Mouse (Mus musculus): ENCODE results near the gene Pou2f1. TPM values are rescaled to one million over a fixed set of nuclear protein-coding genes. Genes with fewer than 3 reads are reported as not detected.
A peak's percentile ranks its signal among the peaks of the same experiment; 100 is the strongest.

Pou2f1 gene
- total and polyA plus RNA-seq, 2 experiments from 2014 or later, result 13.9 to 29.6 TPM

DNA sequence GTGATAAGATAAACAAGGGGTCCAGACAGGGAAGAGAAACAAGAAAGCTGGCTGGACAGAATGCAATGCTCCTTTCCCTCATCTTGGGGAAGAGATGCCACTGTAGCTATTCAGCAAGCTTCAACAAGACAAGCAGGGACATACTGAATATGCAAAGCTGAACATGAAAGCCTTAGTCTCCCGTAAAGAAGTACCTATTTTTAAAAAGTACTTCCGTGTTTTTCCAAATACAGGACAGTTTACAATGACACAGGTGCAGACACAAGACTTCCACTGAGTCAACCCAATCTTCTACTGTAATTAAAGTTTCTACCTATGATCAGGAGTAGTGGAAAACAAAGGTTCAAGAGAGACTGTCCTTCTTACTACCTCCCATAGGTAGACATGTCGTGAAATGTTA lies 72.0 kb downstream of the Pou2f1 start:
- ATAC-seq (no peak), DNase-seq (ENCODE audit: low spot score) (no peak)
- H3K9ac ChIP-seq (replicated peaks; ENCODE audit: low read length), result no peak overlapping the region
- H3K9me3 ChIP-seq (ENCODE audit: low read length), result no peaks in the 10 kb centered on the region
- H3K4me3 ChIP-seq (ENCODE audit: low read length), result no peak overlapping the region
- no peak for TF ChIP-seq CTCF (IDR thresholded peaks at IDR 0.05; ENCODE audit: low read depth)
- no peaks in the 10 kb centered on the region for H3K36me3 ChIP-seq (ENCODE audit: insufficient read depth, low read length)
- WGBS, result 85% methylated on average over 3 of the region's 3 CpGs
- H3K27ac ChIP-seq, result no peak overlapping the region
- no peaks in the 10 kb centered on the region for H3K4me1 ChIP-seq (ENCODE audit: insufficient read depth, low read length)
- no peaks in the 10 kb centered on the region for H3K27me3 ChIP-seq (ENCODE audit: insufficient read depth, low read length)
- H3K4me2 ChIP-seq (ENCODE audit: low read depth, low read length), result no peak overlapping the region

DNA sequence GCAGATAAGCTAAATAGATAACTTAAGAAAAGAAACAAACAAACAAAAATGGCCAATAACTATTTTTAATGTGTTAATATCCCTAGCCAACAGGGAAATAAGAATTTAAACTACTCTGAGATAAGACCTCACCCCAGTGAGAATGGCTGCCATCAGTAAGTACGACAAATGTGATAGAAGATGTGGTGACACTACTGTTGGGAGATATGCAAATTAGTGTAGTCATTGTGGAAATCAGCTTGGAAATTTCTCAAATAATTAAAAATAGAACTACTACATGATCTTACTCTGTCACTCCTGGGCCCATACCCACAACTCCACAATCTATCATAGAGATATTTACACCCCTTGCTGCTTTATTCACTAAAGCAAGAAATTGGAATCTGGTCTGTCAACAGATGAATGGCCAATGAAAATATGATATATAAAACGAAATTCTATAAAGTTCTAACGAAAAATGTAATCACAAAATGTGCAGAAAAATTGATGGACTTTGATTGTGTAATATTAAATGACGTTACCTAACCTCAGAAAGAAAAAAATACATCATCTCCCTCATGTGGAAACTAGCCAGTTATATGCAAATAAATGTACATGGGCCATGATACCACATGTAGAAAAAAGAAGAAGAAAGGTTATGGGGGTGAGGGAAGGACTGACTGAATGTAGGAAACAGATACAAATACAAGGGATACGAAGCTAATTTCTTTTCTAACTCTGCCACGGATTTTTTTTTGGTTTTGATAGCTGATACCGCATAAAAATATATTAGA lies 74.8 kb downstream of the Pou2f1 start:
- Histone ChIP-seq H3K27ac (no peak overlapping the region), H3K9me3 (ENCODE audit: low read length) (no peaks in the 10 kb centered on the region), H3K4me1 (ENCODE audit: insufficient read depth, low read length) (no peaks in the 10 kb centered on the region), H3K36me3 (ENCODE audit: insufficient read depth, low read length) (no peaks in the 10 kb centered on the region), H3K4me2 (ENCODE audit: low read depth, low read length) (no peak overlapping the region), H3K4me3 (ENCODE audit: low read length) (no peak overlapping the region), H3K9ac (replicated peaks; ENCODE audit: low read length) (no peak overlapping the region), H3K27me3 (ENCODE audit: insufficient read depth, low read length) (no peaks in the 10 kb centered on the region)
- ATAC-seq (no peak), DNase-seq (ENCODE audit: low spot score) (no peak)
- no peak for TF ChIP-seq CTCF (IDR thresholded peaks at IDR 0.05; ENCODE audit: low read depth)
- 87% methylated on average over 7 of the region's 7 CpGs for WGBS

DNA sequence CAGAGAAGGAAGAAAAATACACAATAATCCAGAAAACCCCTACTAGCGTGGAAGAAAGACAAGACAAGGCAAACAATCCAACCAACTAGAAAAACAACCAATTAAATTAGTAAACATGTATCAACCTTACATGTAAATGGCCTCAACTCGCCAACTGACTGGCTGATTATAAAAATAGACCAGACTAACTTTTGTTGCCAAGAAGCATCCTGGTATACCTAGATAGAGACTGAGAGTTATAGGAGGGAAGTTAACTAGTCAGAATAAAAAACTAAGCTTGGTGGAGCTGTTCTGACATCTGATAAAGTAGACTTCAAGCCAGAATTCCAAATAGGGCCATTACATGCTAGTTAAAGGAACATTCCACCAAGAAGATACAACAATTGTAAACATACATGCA lies 77.3 kb downstream of the Pou2f1 start:
- H3K27ac ChIP-seq, result no peak overlapping the region

DNA sequence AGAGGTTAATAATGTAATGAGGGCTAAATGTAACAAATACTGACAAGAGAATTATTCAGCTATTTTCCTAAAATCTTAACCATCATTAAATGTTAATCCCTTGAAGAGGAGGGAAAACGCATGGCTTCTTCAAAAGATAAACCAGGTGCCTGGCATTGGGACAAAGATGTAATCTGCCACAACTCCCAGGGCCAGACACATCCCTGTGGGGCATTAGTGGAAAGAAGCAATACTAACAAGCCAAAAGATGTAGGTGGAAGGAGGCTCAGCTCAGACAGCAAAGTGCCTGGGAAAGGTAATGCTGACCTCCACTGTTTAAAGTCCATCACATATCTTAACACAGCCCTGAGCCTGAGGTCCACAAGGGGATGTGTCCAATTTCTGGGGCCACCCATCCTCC lies 80.0 kb downstream of the Pou2f1 start:
- Histone ChIP-seq H3K4me3 (ENCODE audit: low read length) (no peak overlapping the region), H3K27me3 (ENCODE audit: insufficient read depth, low read length) (no peaks in the 10 kb centered on the region), H3K9ac (replicated peaks; ENCODE audit: low read length) (no peak overlapping the region), H3K4me2 (ENCODE audit: low read depth, low read length) (no peak overlapping the region), H3K27ac (no peak overlapping the region), H3K36me3 (ENCODE audit: insufficient read depth, low read length) (no peaks in the 10 kb centered on the region), H3K4me1 (ENCODE audit: insufficient read depth, low read length) (no peaks in the 10 kb centered on the region), H3K9me3 (ENCODE audit: low read length) (no peaks in the 10 kb centered on the region)
- ATAC-seq (no peak), DNase-seq (ENCODE audit: low spot score) (no peak)
- no peak for TF ChIP-seq CTCF (IDR thresholded peaks at IDR 0.05; ENCODE audit: low read depth)
- 81% methylated on average over 1 of the region's 1 CpGs for WGBS

More for the DNA sequence above, 77.3 kb downstream of the Pou2f1 start:
- no peak overlapping the region for H3K4me3 ChIP-seq (ENCODE audit: low read length)
- no peaks in the 10 kb centered on the region for H3K4me1 ChIP-seq (ENCODE audit: insufficient read depth, low read length)
- 95% methylated on average over 2 of the region's 2 CpGs for WGBS
- H3K9me3 ChIP-seq (ENCODE audit: low read length), result no peaks in the 10 kb centered on the region
- no peak overlapping the region for H3K9ac ChIP-seq (replicated peaks; ENCODE audit: low read length)
- DNase-seq (ENCODE audit: low spot score) (no peak), ATAC-seq (no peak)
- no peak for TF ChIP-seq CTCF (IDR thresholded peaks at IDR 0.05; ENCODE audit: low read depth)
- no peak overlapping the region for H3K4me2 ChIP-seq (ENCODE audit: low read depth, low read length)
- no peaks in the 10 kb centered on the region for H3K36me3 ChIP-seq (ENCODE audit: insufficient read depth, low read length)
- no peaks in the 10 kb centered on the region for H3K27me3 ChIP-seq (ENCODE audit: insufficient read depth, low read length)

DNA sequence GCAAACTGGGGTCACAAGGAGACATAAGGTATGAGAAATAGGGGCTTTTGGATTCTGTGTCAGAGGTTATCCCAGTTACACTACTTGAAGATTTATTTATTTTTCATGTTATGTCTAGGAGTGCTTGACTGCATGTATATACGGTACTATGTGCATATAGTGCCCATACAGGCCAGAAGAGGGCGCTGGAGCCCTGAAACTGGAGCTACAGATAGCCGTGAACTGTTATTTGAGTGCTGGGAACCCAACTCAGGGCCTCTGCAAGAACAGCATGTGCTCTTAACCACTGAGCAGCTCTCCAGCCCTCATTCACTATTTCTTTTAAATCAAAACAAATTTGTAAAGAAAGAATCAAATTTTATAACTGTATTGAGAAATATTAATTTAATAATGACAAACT lies 81.5 kb downstream of the Pou2f1 start:
- H3K9ac ChIP-seq (replicated peaks; ENCODE audit: low read length), result no peak overlapping the region
- WGBS, result 77% methylated on average over 3 of the region's 3 CpGs

DNA sequence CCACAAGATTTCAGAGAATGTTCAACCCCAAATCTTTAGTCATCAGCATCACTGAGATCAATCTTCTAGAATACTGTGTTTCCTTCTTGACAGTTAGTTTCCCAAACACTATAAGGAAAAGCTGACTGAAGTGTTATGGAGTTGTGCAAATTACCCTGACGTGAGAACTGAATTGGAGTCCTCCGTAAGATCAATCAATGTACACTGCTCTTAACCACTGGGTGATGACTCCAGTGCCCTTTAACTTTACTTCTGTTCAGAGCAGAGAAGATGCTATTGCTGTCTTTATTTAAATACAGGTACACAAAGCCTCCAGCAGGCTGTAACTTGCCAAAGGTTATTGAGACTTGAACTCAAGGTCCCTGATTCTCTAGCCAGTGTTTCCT lies 88.1 kb downstream of the Pou2f1 start:
- no peaks in the 10 kb centered on the region; the same call in 1 of the 2 replicates for H3K4me1 ChIP-seq (ENCODE audit: insufficient read depth, low read length)
- ATAC-seq (no peak), DNase-seq (ENCODE audit: low spot score) (no peak)
- peak overlapping the region; percentile 8; the same call in 1 of the 2 replicates for H3K27ac ChIP-seq
- H3K9me3 ChIP-seq (ENCODE audit: low read length), result no peaks in the 10 kb centered on the region
- WGBS, result 27% methylated on average over 2 of the region's 2 CpGs
- no peak overlapping the region for H3K4me2 ChIP-seq (ENCODE audit: low read depth, low read length)
- no peak overlapping the region for H3K4me3 ChIP-seq (ENCODE audit: low read length)
- H3K27me3 ChIP-seq (ENCODE audit: insufficient read depth, low read length), result no peaks in the 10 kb centered on the region
- no peaks in the 10 kb centered on the region for H3K36me3 ChIP-seq (ENCODE audit: insufficient read depth, low read length)
- no peak for TF ChIP-seq CTCF (IDR thresholded peaks at IDR 0.05; ENCODE audit: low read depth)
- no peak overlapping the region for H3K9ac ChIP-seq (replicated peaks; ENCODE audit: low read length)

More for the DNA sequence above, 81.5 kb downstream of the Pou2f1 start:
- Histone ChIP-seq H3K4me3 (ENCODE audit: low read length) (no peak overlapping the region), H3K9me3 (ENCODE audit: low read length) (no peaks in the 10 kb centered on the region), H3K36me3 (ENCODE audit: insufficient read depth, low read length) (no peaks in the 10 kb centered on the region), H3K4me2 (ENCODE audit: low read depth, low read length) (no peak overlapping the region), H3K4me1 (ENCODE audit: insufficient read depth, low read length) (no peaks in the 10 kb centered on the region), H3K27ac (no peak overlapping the region), H3K27me3 (ENCODE audit: insufficient read depth, low read length) (no peaks in the 10 kb centered on the region)
- DNase-seq (ENCODE audit: low spot score), result no peak
- ATAC-seq, result no peak
- no peak for TF ChIP-seq CTCF (IDR thresholded peaks at IDR 0.05; ENCODE audit: low read depth)
